Mouse (Mus musculus) liver, embryonic 15.5 days (tissue): Measurements from ENCODE around the gene Nrxn2. TPM values are rescaled to one million over a fixed set of nuclear protein-coding genes. Genes with fewer than 3 reads are reported as not detected.

Source experiments
- ATAC-seq: fragments of 200-750 bp; cut with Nextera tagmentation; 2 replicates; pipeline ENCODE4 v1.8.0; 2017; ENCODE audit warnings: moderate number of reproducible peaks, mild to moderate bottlenecking, moderate library complexity; ENCODE audit not compliant: insufficient read depth
- H3K27ac ChIP-seq: fragments of 300-500 bp; sonication (generic); replicated peaks from 2 replicates; pipeline ENCODE4 v1.5.1; 2015; ENCODE audit warnings: mild to moderate bottlenecking, inconsistent platforms
- H3K27me3 ChIP-seq: fragments of 300-500 bp; sonication (generic); 2 replicates; pipeline ENCODE4 v1.6.1; 2015; ENCODE audit warnings: mild to moderate bottlenecking, inconsistent platforms
- H3K36me3 ChIP-seq: fragments of 300-500 bp; sonication (generic); replicated peaks from 2 replicates; pipeline ENCODE4 v1.6.1; 2015; ENCODE audit warnings: moderate library complexity, mild to moderate bottlenecking, inconsistent platforms
- H3K4me1 ChIP-seq: fragments of 300-500 bp; sonication (generic); replicated peaks from 2 replicates; pipeline ENCODE4 v1.6.1; 2015; ENCODE audit warnings: inconsistent platforms
- H3K4me2 ChIP-seq: fragments of 300-500 bp; sonication (generic); 2 replicates; pipeline ENCODE4 v1.6.1; 2015; ENCODE audit warnings: moderate library complexity, mild to moderate bottlenecking, inconsistent platforms
- H3K4me3 ChIP-seq: fragments of 300-500 bp; sonication (generic); replicated peaks from 2 replicates; pipeline ENCODE4 v1.5.1; 2015; ENCODE audit warnings: mild to moderate bottlenecking, inconsistent platforms
- H3K9ac ChIP-seq: fragments of 300-500 bp; sonication (generic); 2 replicates; pipeline ENCODE4 v1.6.1; 2015; ENCODE audit warnings: moderate library complexity, mild to moderate bottlenecking, inconsistent platforms
- H3K9me3 ChIP-seq: fragments of 300-500 bp; sonication (generic); replicated peaks from 2 replicates; pipeline ENCODE4 v1.6.1; 2016; ENCODE audit warnings: inconsistent platforms
- WGBS: fragments of 180-500 bp; shearing (Covaris S2); methylation state at CpG from one replicate; pipeline ENCODE4 v1.1.7; 2015; ENCODE audit warnings: mixed read lengths; ENCODE audit not compliant: insufficient replicate concordance; 5-methylcytosine and 5-hydroxymethylcytosine counted together
- polyA plus RNA-seq: library from polyadenylated mRNA; unstranded; fragments of >200 nt; fragmentation: Nextera tagmentation; extraction: Ambion mirVana; gene quantifications from 2 replicates; pipeline ENCODE4 v1.2.1, GENCODE M21; 2015

The Nrxn2 gene
- polyA plus RNA-seq, 1 experiment from 2014 or later = 0.39 TPM

DNA sequence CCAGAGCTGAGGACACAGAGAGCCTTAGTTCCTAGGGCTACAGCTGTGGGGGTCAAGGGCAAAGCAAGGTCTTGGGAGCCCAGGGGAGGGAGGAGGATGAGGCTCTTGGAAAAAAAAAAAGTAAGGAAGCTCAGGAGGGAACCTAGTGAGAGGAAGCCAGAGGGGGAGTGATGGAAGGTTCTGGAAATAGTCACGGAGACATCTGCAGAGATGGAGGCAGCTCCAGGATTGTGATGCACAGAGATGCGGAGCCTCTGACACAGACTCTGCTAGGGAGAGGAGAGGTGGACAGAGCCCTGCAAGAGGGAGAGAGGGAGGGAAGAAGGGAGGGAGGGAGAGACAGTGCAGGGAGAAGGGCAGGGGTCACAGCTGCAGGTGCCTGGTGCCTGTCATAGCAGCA, 92.0 kb downstream of the Nrxn2 start:
- 56% methylated on average over 2 of the region's 2 CpGs for WGBS
- H3K27me3 ChIP-seq = peaks cover 67% of the 10 kb centered on the region
- no peaks in the 10 kb centered on the region for H3K9me3 ChIP-seq
- H3K4me1 ChIP-seq = no peaks in the 10 kb centered on the region
- no peak overlapping the region for H3K4me2 ChIP-seq
- no peaks in the 10 kb centered on the region for H3K36me3 ChIP-seq
- no peak overlapping the region for H3K27ac ChIP-seq
- no peak for ATAC-seq
- H3K9ac ChIP-seq = no peak overlapping the region
- H3K4me3 ChIP-seq = no peak overlapping the region

DNA sequence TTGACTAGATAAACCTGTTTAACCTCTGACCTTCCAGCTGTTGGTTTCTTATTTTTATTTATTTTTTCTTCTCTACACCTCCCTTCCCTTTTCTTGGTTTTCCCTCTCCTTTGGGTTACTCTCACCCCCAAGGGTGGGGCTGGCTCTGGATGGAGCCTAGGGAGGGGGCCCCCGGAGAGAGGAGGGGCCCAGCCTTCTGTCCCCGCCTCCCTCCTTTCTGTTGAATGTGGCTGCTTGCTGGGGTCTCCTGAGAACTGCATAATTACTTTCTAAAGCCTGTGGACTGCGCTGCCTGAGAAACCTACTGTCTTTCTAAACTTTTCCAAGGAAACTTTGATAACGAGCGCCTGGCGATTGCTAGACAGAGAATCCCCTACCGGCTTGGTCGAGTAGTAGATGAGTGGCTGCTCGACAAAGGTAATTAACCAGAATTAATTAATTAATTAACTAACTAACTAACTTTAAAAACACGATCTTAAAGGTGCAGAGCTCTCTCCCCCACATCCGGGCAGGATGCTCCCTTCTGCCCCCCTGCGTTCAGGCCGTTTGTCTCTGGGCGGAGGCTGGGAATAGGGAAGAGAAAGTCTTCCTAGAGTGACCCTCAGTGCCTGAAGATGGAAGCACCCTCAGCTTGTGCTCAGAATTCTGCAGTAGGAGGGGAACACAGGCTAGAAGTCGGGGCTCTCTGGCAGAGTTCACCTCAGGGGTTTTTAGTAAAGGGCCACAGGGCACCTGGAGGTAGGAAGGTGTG, 95.0 kb downstream of the Nrxn2 start:
- Histone ChIP-seq H3K4me3 (no peak overlapping the region), H3K9me3 (no peaks in the 10 kb centered on the region)

DNA sequence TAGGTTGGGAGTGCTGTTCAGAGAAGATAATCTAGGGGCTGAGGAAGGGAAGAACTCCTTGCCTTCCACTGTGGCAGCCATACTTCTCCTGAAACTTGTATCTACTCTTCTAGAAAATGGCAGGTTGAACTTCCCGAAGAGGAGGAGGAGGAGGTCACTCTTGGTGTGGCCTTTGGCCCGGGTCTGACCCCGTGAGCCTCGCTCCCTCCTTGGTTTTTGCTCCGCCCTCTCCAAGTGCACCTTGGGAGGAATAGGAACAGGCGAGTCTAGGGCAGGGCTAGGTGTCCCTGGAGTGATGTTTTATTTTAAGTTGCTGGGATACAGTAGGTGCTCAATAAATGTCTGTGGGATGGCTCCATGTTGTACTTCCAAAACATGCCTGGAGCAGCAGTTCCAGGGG, 96.4 kb downstream of the Nrxn2 start:
- no peak overlapping the region for H3K4me3 ChIP-seq
- no peak overlapping the region for H3K4me2 ChIP-seq
- WGBS = 43% methylated on average over 6 of the region's 6 CpGs
- H3K27ac ChIP-seq = no peak overlapping the region
- no peaks in the 10 kb centered on the region for H3K9me3 ChIP-seq
- no peaks in the 10 kb centered on the region for H3K36me3 ChIP-seq
- no peaks in the 10 kb centered on the region for H3K4me1 ChIP-seq
- H3K27me3 ChIP-seq = peaks cover 40% of the 10 kb centered on the region
- no peak for ATAC-seq
- H3K9ac ChIP-seq = no peak overlapping the region

More for the DNA sequence above, 95.0 kb downstream of the Nrxn2 start:
- WGBS = 12% methylated on average over 15 of the region's 15 CpGs
- ATAC-seq = no peak
- H3K27ac ChIP-seq = no peak overlapping the region
- no peaks in the 10 kb centered on the region for H3K36me3 ChIP-seq
- no peaks in the 10 kb centered on the region for H3K4me1 ChIP-seq
- H3K9ac ChIP-seq = no peak overlapping the region
- H3K4me2 ChIP-seq = no peak overlapping the region
- H3K27me3 ChIP-seq = peaks cover 40% of the 10 kb centered on the region

DNA sequence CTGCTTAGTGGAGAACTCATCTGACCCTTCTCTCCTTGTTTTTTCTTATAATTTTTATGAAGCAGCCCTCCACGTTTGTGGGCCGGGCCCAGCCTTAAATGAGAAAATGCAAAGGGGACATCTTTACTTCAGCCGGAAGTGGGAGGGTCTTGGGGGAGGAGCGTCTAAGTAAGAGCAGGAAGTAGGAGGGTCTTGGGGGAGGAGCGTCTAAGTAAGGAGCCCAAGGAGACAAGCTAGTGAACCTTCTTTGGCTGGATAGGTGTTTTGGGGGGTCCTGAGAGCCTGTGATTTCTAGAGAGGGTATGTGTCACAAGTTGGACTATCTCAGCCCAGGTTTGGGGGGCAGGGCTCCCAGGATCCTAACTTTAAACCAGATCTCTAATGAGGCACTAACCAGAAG, 96.9 kb downstream of the Nrxn2 start:
- no peak overlapping the region for H3K27ac ChIP-seq
- no peak overlapping the region for H3K4me3 ChIP-seq
- peaks cover 36% of the 10 kb centered on the region for H3K27me3 ChIP-seq
- no peak overlapping the region for H3K4me2 ChIP-seq
- no peaks in the 10 kb centered on the region for H3K4me1 ChIP-seq
- no peaks in the 10 kb centered on the region for H3K36me3 ChIP-seq
- no peaks in the 10 kb centered on the region for H3K9me3 ChIP-seq
- no peak for ATAC-seq
- H3K9ac ChIP-seq = no peak overlapping the region
- WGBS = 31% methylated on average over 5 of the region's 5 CpGs

DNA sequence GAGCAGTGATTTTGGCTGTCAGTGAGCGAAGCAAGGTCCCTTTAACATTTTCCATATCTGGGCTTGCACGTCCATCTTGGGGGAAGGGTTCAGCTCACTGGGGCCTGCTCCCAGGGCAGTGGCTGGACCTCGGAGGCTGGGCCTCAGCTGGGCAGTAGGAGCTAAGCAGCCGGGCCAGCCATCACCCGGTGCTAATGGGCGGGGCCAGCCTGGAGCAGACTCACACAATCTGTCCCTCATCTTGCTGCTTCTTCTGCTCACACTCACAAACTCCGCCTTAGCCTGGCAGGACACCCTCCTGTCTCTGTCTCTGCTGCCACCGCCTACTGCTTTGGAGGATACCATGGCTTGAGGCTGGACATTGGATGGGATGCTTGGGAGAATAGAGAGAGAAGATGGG, 97.6 kb downstream of the Nrxn2 start:
- no peak overlapping the region for H3K27ac ChIP-seq
- ATAC-seq = no peak
- 61% methylated on average over 8 of the region's 8 CpGs for WGBS

DNA sequence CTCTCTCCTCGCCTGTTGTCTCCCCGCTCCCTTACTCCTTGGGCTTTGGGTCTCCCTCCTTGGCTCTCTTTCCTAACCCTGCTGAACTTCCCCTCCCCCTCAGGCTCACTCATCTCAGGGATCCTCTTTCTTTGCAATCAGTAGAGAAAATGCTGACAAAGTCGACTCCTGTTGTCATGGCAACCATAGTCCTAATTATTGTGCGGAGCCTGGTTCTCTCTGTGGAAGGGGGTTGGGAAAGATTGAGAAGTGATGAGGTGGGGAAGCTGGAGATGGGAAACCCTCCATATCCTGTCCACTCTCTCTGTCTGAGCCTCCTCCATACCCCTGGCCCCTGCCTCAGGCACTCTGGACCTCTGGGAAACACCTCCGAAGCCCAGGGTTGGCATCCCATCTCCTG, 100.1 kb downstream of the Nrxn2 start:
- H3K36me3 ChIP-seq = no peaks in the 10 kb centered on the region
- H3K4me1 ChIP-seq = no peaks in the 10 kb centered on the region
- no peak overlapping the region for H3K4me2 ChIP-seq
- peaks cover 11% of the 10 kb centered on the region for H3K27me3 ChIP-seq
- 60% methylated on average over 5 of the region's 5 CpGs for WGBS
- ATAC-seq = no peak
- no peak overlapping the region for H3K27ac ChIP-seq
- H3K9ac ChIP-seq = no peak overlapping the region
- no peaks in the 10 kb centered on the region for H3K9me3 ChIP-seq
- H3K4me3 ChIP-seq = no peak overlapping the region

More for the DNA sequence above, 97.6 kb downstream of the Nrxn2 start:
- no peaks in the 10 kb centered on the region for H3K36me3 ChIP-seq
- H3K9me3 ChIP-seq = no peaks in the 10 kb centered on the region
- no peak overlapping the region for H3K4me2 ChIP-seq
- no peaks in the 10 kb centered on the region for H3K4me1 ChIP-seq
- no peak overlapping the region for H3K9ac ChIP-seq
- no peak overlapping the region for H3K4me3 ChIP-seq
- H3K27me3 ChIP-seq = peaks cover 31% of the 10 kb centered on the region

DNA sequence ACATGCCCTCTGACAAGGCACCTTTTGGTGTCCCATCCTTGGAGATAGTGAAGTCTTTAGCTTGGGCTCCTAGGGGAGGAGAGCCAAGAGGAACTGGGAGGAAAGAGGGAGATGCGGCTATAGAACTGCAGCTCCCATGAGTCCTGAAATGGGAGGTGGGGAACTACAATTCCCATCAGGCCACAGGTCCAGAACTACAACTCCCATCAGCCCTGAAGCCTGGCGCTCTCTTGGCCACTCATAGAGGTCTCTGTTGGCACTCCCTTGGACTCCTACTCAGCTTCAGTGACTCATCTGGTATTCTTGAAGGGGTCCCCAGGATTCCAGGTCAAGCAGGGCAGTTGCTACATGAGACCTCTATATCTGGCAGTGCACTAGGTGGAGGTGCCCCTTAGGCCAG, 101.0 kb downstream of the Nrxn2 start:
- WGBS = 41% methylated on average over 2 of the region's 2 CpGs
- Histone ChIP-seq H3K4me3 (no peak overlapping the region), H3K9me3 (no peaks in the 10 kb centered on the region), H3K4me2 (no peak overlapping the region), H3K27me3 (peaks cover 2% of the 10 kb centered on the region), H3K9ac (no peak overlapping the region), H3K27ac (no peak overlapping the region), H3K4me1 (no peaks in the 10 kb centered on the region), H3K36me3 (no peaks in the 10 kb centered on the region)
- ATAC-seq = no peak

DNA sequence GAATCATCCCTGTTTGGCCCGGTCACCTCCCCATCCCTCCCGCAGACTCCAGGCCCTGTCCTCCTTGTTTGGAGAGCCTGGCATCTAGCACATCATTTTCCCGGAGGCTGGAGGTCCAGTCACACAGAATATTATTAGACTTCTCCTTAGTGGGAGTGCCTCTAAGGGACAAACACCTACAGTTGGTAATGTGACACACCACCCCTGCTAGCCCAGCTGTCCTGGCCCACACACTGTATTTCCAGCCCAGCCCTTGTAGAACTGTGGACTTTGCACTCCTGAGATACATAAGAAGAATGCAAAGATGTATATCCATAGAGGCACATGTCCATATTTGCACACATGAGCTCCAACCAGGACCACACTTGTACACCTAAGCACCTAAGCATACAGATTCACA, 103.1 kb downstream of the Nrxn2 start:
- Histone ChIP-seq H3K4me1 (no peaks in the 10 kb centered on the region), H3K9ac (no peak overlapping the region), H3K9me3 (no peaks in the 10 kb centered on the region), H3K4me2 (no peak overlapping the region), H3K4me3 (no peak overlapping the region), H3K27me3 (no peaks in the 10 kb centered on the region), H3K27ac (no peak overlapping the region), H3K36me3 (no peaks in the 10 kb centered on the region)
- 66% methylated on average over 3 of the region's 3 CpGs for WGBS
- no peak for ATAC-seq

DNA sequence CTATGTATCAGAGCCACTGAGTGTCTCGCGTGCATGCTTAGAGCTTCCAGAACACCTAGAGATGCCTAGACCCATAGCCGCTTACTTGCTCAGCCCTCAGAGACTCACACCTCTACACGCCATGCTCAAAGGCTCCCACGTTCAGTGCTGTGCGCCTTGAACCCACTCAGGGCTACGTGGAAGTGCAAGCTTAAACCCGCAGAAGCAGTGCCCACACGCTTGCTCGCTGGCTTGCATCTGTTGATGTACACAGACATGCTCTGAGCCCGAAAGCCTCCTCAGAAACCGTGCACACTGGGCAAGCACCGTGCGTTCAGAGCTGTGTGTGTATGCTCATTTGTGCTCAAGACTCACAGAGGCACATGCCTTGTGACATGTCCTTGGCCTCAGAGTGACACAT, 103.8 kb downstream of the Nrxn2 start:
- H3K9me3 ChIP-seq = no peaks in the 10 kb centered on the region
- no peak overlapping the region for H3K4me3 ChIP-seq
- WGBS = 72% methylated on average over 14 of the region's 14 CpGs
- no peak overlapping the region for H3K27ac ChIP-seq
- no peak for ATAC-seq
- H3K9ac ChIP-seq = no peak overlapping the region
- no peaks in the 10 kb centered on the region for H3K27me3 ChIP-seq
- no peak overlapping the region for H3K4me2 ChIP-seq
- no peaks in the 10 kb centered on the region for H3K4me1 ChIP-seq
- no peaks in the 10 kb centered on the region for H3K36me3 ChIP-seq

DNA sequence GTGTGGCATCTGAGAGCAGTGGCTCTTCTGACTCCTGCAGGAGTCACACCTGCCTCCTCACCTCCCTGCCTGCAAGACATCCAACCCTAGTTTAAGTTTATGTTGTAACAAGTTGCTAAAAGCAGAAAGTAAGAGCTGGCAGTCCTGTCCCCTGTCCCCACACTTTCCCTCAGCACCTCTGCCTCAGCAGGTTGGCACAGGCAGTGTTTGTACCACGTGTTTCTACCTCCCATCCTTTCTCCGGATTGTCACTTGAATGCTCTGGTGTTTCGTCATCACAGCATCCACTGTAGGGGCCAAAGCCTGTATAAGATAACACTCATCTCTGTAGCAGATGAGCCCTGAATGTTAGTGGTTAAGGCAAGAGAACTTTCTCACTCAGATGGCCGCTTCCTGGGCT, 106.5 kb downstream of the Nrxn2 start:
- ATAC-seq = no peak
- Histone ChIP-seq H3K4me3 (no peak overlapping the region), H3K4me1 (no peaks in the 10 kb centered on the region), H3K27me3 (peaks cover 22% of the 10 kb centered on the region), H3K9me3 (no peaks in the 10 kb centered on the region), H3K36me3 (no peaks in the 10 kb centered on the region), H3K4me2 (no peak overlapping the region), H3K9ac (no peak overlapping the region), H3K27ac (no peak overlapping the region)
- WGBS = 53% methylated on average over 4 of the region's 4 CpGs

DNA sequence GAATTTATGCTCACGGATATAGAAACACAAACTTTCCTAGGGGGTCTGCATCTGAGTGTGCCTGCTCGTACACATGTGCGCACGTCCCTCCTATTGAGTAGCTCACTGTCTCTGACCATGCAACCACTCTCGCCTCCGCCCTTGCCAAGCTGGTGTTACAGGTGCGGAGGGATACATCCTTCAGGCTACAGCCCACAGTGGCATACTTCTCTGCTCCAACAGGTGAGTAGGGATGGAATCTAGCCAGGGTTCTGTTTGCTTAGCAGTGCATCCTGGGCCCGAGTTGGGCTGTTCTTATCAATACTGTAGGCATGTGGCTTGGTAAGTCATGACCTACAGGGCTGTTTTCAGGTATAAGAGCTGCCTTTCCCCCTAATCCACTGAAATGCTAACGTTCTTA, 107.5 kb downstream of the Nrxn2 start:
- Histone ChIP-seq H3K9me3 (no peaks in the 10 kb centered on the region), H3K9ac (no peak overlapping the region), H3K27ac (no peak overlapping the region), H3K36me3 (no peaks in the 10 kb centered on the region), H3K4me2 (no peak overlapping the region), H3K4me1 (peaks cover 2% of the 10 kb centered on the region; the same call in 1 of the 2 replicates), H3K27me3 (peaks cover 31% of the 10 kb centered on the region), H3K4me3 (no peak overlapping the region)
- ATAC-seq = no peak
- WGBS = 68% methylated on average over 9 of the region's 9 CpGs

DNA sequence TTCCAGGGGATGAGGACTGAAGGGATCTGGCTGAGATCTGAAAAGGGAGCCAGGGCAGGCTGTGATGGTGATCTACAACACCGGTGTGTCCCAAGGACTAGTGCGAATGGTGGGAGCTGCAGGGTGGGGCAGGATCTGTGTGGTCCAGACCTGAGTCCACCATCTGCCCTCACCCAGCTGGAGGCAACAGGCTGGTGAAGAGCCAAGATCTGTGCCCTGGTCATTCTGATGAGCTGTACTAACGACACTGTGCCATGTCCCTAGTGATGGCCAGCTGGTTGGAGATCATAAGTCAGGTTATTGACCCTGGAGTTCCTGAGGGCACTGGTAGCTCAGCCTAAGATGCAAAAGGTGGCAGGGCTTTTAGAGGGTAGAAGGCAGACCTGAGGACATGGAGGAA, 108.9 kb downstream of the Nrxn2 start:
- Histone ChIP-seq H3K27me3 (peaks cover 45% of the 10 kb centered on the region), H3K4me3 (no peak overlapping the region), H3K9ac (no peak overlapping the region), H3K4me2 (no peak overlapping the region), H3K27ac (no peak overlapping the region), H3K4me1 (peaks cover 10% of the 10 kb centered on the region), H3K9me3 (no peaks in the 10 kb centered on the region), H3K36me3 (no peaks in the 10 kb centered on the region)
- no peak for ATAC-seq
- 64% methylated on average over 3 of the region's 3 CpGs for WGBS
